Mouse (Mus musculus) C2C12 (cell line): ENCODE measurements around the gene Zdhhc9.

Experiments used
- CTCF ChIP-seq: IDR thresholded peaks from one replicate; pipeline ENCODE4 v1.5.1; 2011; ENCODE audit not compliant: control insufficient read depth, insufficient read depth, insufficient read length
- FOSL1 ChIP-seq: IDR thresholded peaks from one replicate; pipeline ENCODE4 v1.8.0; 2011; ENCODE audit warnings: mild to moderate bottlenecking, low read length; ENCODE audit not compliant: poor library complexity, insufficient read depth, severe bottlenecking
- MAX ChIP-seq: IDR thresholded peaks from one replicate; pipeline ENCODE4 v1.6.1; 2011; ENCODE audit warnings: mild to moderate bottlenecking, control low read depth
- MYOG ChIP-seq: IDR thresholded peaks from one replicate; pipeline ENCODE4 v1.6.1; 2011; ENCODE audit not compliant: control insufficient read depth, insufficient read length; ENCODE audit errors: extremely low read depth
- USF1 ChIP-seq: IDR thresholded peaks from one replicate; pipeline ENCODE4 v1.6.1; 2011; ENCODE audit warnings: low read depth, mild to moderate bottlenecking, control low read depth, moderate library complexity

GRCm38 (mm10) chrX:48139368-48140285 lies 69.1 kb downstream of the Zdhhc9 start:
- TF ChIP-seq CTCF (no peak), MAX (no peak), FOSL1 (no peak), MYOG (no peak), USF1 (no peak)
